Mouse (Mus musculus): ENCODE results near the gene Zfp618.
A peak's percentile ranks its signal among the peaks of the same experiment; 100 is the strongest.

DNA sequence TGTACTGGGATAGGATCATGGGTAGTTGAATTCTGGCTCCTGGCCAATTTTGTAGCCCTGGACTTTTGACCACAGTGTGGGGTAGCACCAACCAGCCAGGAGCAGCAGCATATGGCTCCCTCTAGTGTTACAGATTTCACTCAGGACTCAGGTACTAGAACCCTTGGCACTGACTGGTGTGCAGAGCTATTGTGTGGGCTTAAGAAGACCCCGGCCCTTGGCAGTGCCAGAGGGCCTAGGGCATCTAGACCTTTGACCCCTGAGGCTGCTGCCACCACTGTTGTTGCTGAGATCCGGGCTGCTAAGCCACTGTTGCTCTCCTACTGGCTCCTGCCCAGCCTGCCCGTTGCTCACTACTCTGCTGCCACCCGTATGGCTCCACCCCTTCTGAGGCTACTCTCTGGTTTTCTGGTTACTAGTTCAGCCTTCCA is 54.1 kb downstream of the Zfp618 start:
- no peak for TF ChIP-seq EP300 (IDR thresholded peaks at IDR 0.05; ENCODE audit: low read depth)
- TF ChIP-seq CTCF (IDR thresholded peaks at IDR 0.05; ENCODE audit: low read depth), result peak; percentile 51

Data from heart, postnatal 0 days (tissue).